ENCODE assay signal across 8 mouse cellular contexts in genomic region chr13:21401636-21402286, GRCm38 (mm10). TPM values are rescaled to one million over a fixed set of nuclear protein-coding genes. Genes with fewer than 3 reads are reported as not detected.
DNase-seq lines count a peak whose midpoint lies in the region; ATAC-seq and TF ChIP-seq lines count a peak whose summit lies in the region.

No protein-coding gene starts in this region.

- peak; percentile 34 for ATAC-seq in midbrain, embryonic 11.5 days (ENCODE audit: low FRiP score)

- peak overlapping the region; percentile 71 for H3K4me2 ChIP-seq in midbrain, embryonic 11.5 days

- H3K4me3 ChIP-seq in layer of hippocampus, adult 2 months, result peak overlapping the region; percentile 96
- H3K4me3 ChIP-seq in hindbrain, embryonic 10.5 days, result peak overlapping the region; percentile 88
- H3K4me3 ChIP-seq in midbrain, embryonic 11.5 days (ENCODE audit: low read depth, low read length), result peak overlapping the region; percentile 68

- H3K9ac ChIP-seq in midbrain, embryonic 11.5 days (ENCODE audit: low read length), result peak overlapping the region; percentile 84

- no peak for TF ChIP-seq POLR2A in brain, embryonic 14.5 days (IDR thresholded peaks at IDR 0.05; ENCODE audit: borderline replicate concordance, extremely low read depth, insufficient read depth, insufficient read length, poor library complexity, severe bottlenecking)

- TF ChIP-seq CTCF in layer of hippocampus, adult 2 months (conservative IDR thresholded peaks at IDR 0.05), result no peak
- TF ChIP-seq CTCF in brain, embryonic 14.5 days (IDR thresholded peaks at IDR 0.05; ENCODE audit: borderline replicate concordance, extremely low read depth, insufficient read depth, insufficient read length), result no peak

- 18% methylated on average over 12 of the region's 12 CpGs for whole genome bisulfite sequencing in hindbrain, embryonic 10.5 days
- WGBS in midbrain, embryonic 11.5 days, result 16% methylated on average over 12 of the region's 12 CpGs

- H3K27me3 ChIP-seq in hindbrain, embryonic 10.5 days (ENCODE audit: insufficient read depth, poor library complexity, severe bottlenecking), result no peaks in the 10 kb centered on the region
- H3K27me3 ChIP-seq in midbrain, embryonic 11.5 days (ENCODE audit: control insufficient read depth, insufficient read depth, low read length), result no peaks in the 10 kb centered on the region

- peaks cover 32% of the 10 kb centered on the region for H3K36me3 ChIP-seq in hindbrain, embryonic 10.5 days
- no peaks in the 10 kb centered on the region for H3K36me3 ChIP-seq in midbrain, embryonic 11.5 days (ENCODE audit: control insufficient read depth, insufficient read depth, low read length)

- H3K9me3 ChIP-seq in hindbrain, embryonic 10.5 days, result no peaks in the 10 kb centered on the region
- no peaks in the 10 kb centered on the region for H3K9me3 ChIP-seq in midbrain, embryonic 11.5 days (ENCODE audit: control insufficient read depth, low read length)

- peak overlapping the region; percentile 93 for H3K27ac ChIP-seq in layer of hippocampus, adult 2 months
- peak overlapping the region; percentile 96 for H3K27ac ChIP-seq in hindbrain, embryonic 10.5 days
- H3K27ac ChIP-seq in midbrain, embryonic 11.5 days (ENCODE audit: low read depth, low read length), result 0 out of 2 replicates have a peak overlapping the region, but pooled peaks have one; percentile 4

- peaks cover 19% of the 10 kb centered on the region for H3K4me1 ChIP-seq in hindbrain, embryonic 10.5 days (replicated peaks)
- peaks cover 10% of the 10 kb centered on the region for H3K4me1 ChIP-seq in midbrain, embryonic 11.5 days (ENCODE audit: control insufficient read depth, insufficient read depth, low read length)

- DNase-seq in layer of hippocampus, adult 2 months (ENCODE audit: low spot score in 2 of 2), result no peak
- no peak for DNase-seq in layer of hippocampus, adult 9-11 months
- DNase-seq in brain, embryonic 14.5 days (ENCODE audit: low read depth), result peak; percentile 43
- DNase-seq in hindbrain, embryonic 10.5 days (ENCODE audit: low spot score), result peak; percentile 6
- no peak for DNase-seq in midbrain, embryonic 11.5 days (ENCODE audit: low spot score, missing footprints)
- no peak for DNase-seq in right cerebral cortex, postnatal 25 days
- no peak for DNase-seq in layer of hippocampus, postnatal 10 days (ENCODE audit: low spot score in 2 of 2)
- DNase-seq in right cerebral cortex, adult 18-20 months, result no peak

RNA-seq across cellular contexts. Expression of gene Zkscan3, which starts 0.8 kb away (rescaled TPM):
- 10 to 100 TPM; 36.0 to 43.5 TPM for total RNA-seq in layer of hippocampus, adult 2 months (2021)
- polyA plus RNA-seq in brain, embryonic 14.5 days (2012; rRNA removed), result 70.2 and 89.7 TPM in 2 replicates
- polyA plus RNA-seq in hindbrain, embryonic 10.5 days (2016; fragmentation: Nextera tagmentation; extraction: Ambion mirVana), result 76.8 and 87.6 TPM in 2 replicates
- 85.4 and 85.9 TPM in 2 replicates for polyA plus RNA-seq in midbrain, embryonic 11.5 days (2014; fragmentation: Nextera tagmentation; extraction: Ambion mirVana)
- total RNA-seq in layer of hippocampus, postnatal 10 days (2021), result 10 to 100 TPM; 41.7 to 42.0 TPM

RNA-seq across cellular contexts. Expression of gene Pgbd1, which starts 39.1 kb away (rescaled TPM):
- 1 to 10 TPM; 1.1 to 1.6 TPM for total RNA-seq in layer of hippocampus, adult 2 months (2021)
- 4.1 and 4.9 TPM in 2 replicates for polyA plus RNA-seq in brain, embryonic 14.5 days (2012; rRNA removed)
- 4.3 and 5.5 TPM in 2 replicates for polyA plus RNA-seq in hindbrain, embryonic 10.5 days (2016; fragmentation: Nextera tagmentation; extraction: Ambion mirVana)
- polyA plus RNA-seq in midbrain, embryonic 11.5 days (2014; fragmentation: Nextera tagmentation; extraction: Ambion mirVana), result 6.6 and 7.6 TPM in 2 replicates
- 1 to 10 TPM; 1.4 to 1.7 TPM for total RNA-seq in layer of hippocampus, postnatal 10 days (2021)

RNA-seq across cellular contexts. Expression of gene Zscan12, which starts 39.1 kb away (rescaled TPM):
- 1 to 10 TPM; 9.4 to 10.0 TPM for total RNA-seq in layer of hippocampus, adult 2 months (2021)
- 9.5 and 10.2 TPM in 2 replicates for polyA plus RNA-seq in brain, embryonic 14.5 days (2012; rRNA removed)
- 16.9 and 20.2 TPM in 2 replicates for polyA plus RNA-seq in hindbrain, embryonic 10.5 days (2016; fragmentation: Nextera tagmentation; extraction: Ambion mirVana)
- polyA plus RNA-seq in midbrain, embryonic 11.5 days (2014; fragmentation: Nextera tagmentation; extraction: Ambion mirVana), result 20.3 and 21.8 TPM in 2 replicates
- 10 to 100 TPM in 1 of 2 experiments, 1 to 10 TPM in 1; 9.9 to 10.2 TPM for total RNA-seq in layer of hippocampus, postnatal 10 days (2021)

RNA-seq across cellular contexts. Expression of gene Zscan26, which starts 51.8 kb away (rescaled TPM):
- 10 to 100 TPM; 55.4 to 55.9 TPM for total RNA-seq in layer of hippocampus, adult 2 months (2021)
- 35.6 and 36.7 TPM in 2 replicates for polyA plus RNA-seq in brain, embryonic 14.5 days (2012; rRNA removed)
- polyA plus RNA-seq in hindbrain, embryonic 10.5 days (2016; fragmentation: Nextera tagmentation; extraction: Ambion mirVana), result 20.6 and 23.6 TPM in 2 replicates
- polyA plus RNA-seq in midbrain, embryonic 11.5 days (2014; fragmentation: Nextera tagmentation; extraction: Ambion mirVana), result 14.6 and 16.4 TPM in 2 replicates
- total RNA-seq in layer of hippocampus, postnatal 10 days (2021), result 10 to 100 TPM; 26.9 to 29.4 TPM

RNA-seq across cellular contexts. Expression of gene Olfr1367, which starts 55.1 kb away (rescaled TPM):
- not detected for total RNA-seq in layer of hippocampus, adult 2 months (2021)
- polyA plus RNA-seq in brain, embryonic 14.5 days (2012; rRNA removed), result not detected in 2 replicates
- not detected in 2 replicates for polyA plus RNA-seq in hindbrain, embryonic 10.5 days (2016; fragmentation: Nextera tagmentation; extraction: Ambion mirVana)
- not detected in 2 replicates for polyA plus RNA-seq in midbrain, embryonic 11.5 days (2014; fragmentation: Nextera tagmentation; extraction: Ambion mirVana)
- not detected for total RNA-seq in layer of hippocampus, postnatal 10 days (2021)

Comparison
In these comparisons a context has a peak if more than half of its experiments do, and no peak if none do; other contexts are left out.
1. DNase-seq: peak in brain, embryonic 14.5 days (single experiment) and hindbrain, embryonic 10.5 days (single experiment); none in layer of hippocampus, adult 2 months (0 of 2), layer of hippocampus, adult 9-11 months (single experiment), midbrain, embryonic 11.5 days (single experiment), right cerebral cortex, postnatal 25 days (single experiment), layer of hippocampus, postnatal 10 days (0 of 2) and right cerebral cortex, adult 18-20 months (single experiment).
2. H3K27ac ChIP-seq: peak in every context shown above with its lines; median percentile 96 in hindbrain, embryonic 10.5 days; 93 in layer of hippocampus, adult 2 months; 4 in midbrain, embryonic 11.5 days.
3. Peak in every context shown above with its lines, with median percentiles within 50 percentile points of each other: H3K4me3 ChIP-seq.